Mouse (Mus musculus): ENCODE measurements around the gene Irs2.

- no peak for TF ChIP-seq CTCF (IDR thresholded peaks at IDR 0.05; ENCODE audit: control insufficient read depth, insufficient read depth, insufficient read length)
- TF ChIP-seq MAX (IDR thresholded peaks at IDR 0.05) = no peak
- no peak for TF ChIP-seq MYOG (IDR thresholded peaks at IDR 0.05; ENCODE audit: control insufficient read depth, extremely low read depth, insufficient read length)
- TF ChIP-seq FOSL1 (IDR thresholded peaks at IDR 0.05; ENCODE audit: insufficient read depth, low read length, poor library complexity, severe bottlenecking) = no peak
- no peak for TF ChIP-seq USF1 (IDR thresholded peaks at IDR 0.05; ENCODE audit: low read depth)
- no peak for TF ChIP-seq MYOD1 (IDR thresholded peaks at IDR 0.05; ENCODE audit: control insufficient read depth, insufficient read length, low read depth)
Observed at GRCm38 (mm10) chr8:11020949-11021572, 12.8 kb upstream of the Irs2 start.
